ENCODE assay signal across 15 mouse cellular contexts in the genomic region with DNA sequence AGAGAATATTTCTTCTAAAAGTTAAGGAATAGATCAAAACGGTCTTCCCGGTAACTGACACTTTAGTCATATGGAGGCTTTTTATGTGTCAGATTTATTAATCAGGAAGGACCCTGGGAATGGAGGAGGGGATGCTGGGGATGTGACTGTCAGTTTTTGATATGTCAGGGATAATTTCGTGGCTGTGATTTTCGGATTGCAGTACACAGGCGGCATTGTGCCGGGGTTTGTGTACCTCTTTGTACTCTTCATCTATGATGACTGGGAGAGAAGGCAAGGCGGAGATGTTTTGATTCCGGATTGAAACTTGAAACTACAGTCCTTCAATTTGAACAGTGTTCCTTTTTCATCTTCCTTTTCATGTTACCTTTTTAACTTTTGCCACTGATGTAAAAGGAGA.
"Had no signal": no experiment of that assay in that cellular context is flagged by ENCODE, and none has a peak within 500 bp of the region (broad histone marks: within the 10 kb centered on the region; RNA-seq: fewer than 3 reads in every experiment).

No protein-coding gene starts in this region.

- DNase-seq: kidney, adult 18-20 months; kidney, adult 9 months; kidney, postnatal 14 days; kidney, postnatal 4 days; liver, embryonic 13.5 days; lung, adult 2 months; thymus, adult 18-20 months; thymus, postnatal 14 days; thymus, postnatal 4 days had no signal

- H3K9ac ChIP-seq: liver, embryonic 13.5 days; neural tube, embryonic 12.5 days; neural tube, embryonic 15.5 days had no signal

- ATAC-seq: inflammation-experienced regulatory T-cells, adult 6 months; intestine, embryonic 16.5 days had no signal

- H3K4me1 ChIP-seq: liver, embryonic 13.5 days; megakaryocyte, embryonic 14.5 days; neural tube, embryonic 12.5 days; neural tube, embryonic 15.5 days had no signal

- H3K4me3 ChIP-seq: liver, embryonic 13.5 days; megakaryocyte, embryonic 14.5 days; neural tube, embryonic 12.5 days; neural tube, embryonic 15.5 days had no signal

- H3K27me3 ChIP-seq: liver, embryonic 13.5 days; megakaryocyte, embryonic 14.5 days; neural tube, embryonic 12.5 days; neural tube, embryonic 15.5 days had no signal

- H3K36me3 ChIP-seq: liver, embryonic 13.5 days; neural tube, embryonic 12.5 days; neural tube, embryonic 15.5 days had no signal

- H3K9me3 ChIP-seq: liver, embryonic 13.5 days; megakaryocyte, embryonic 14.5 days; neural tube, embryonic 12.5 days; neural tube, embryonic 15.5 days had no signal

- H3K4me2 ChIP-seq: liver, embryonic 13.5 days; neural tube, embryonic 12.5 days; neural tube, embryonic 15.5 days had no signal

- H3K27ac ChIP-seq: liver, embryonic 13.5 days; macrophage; neural tube, embryonic 12.5 days; neural tube, embryonic 15.5 days had no signal
